In the genomic region with DNA sequence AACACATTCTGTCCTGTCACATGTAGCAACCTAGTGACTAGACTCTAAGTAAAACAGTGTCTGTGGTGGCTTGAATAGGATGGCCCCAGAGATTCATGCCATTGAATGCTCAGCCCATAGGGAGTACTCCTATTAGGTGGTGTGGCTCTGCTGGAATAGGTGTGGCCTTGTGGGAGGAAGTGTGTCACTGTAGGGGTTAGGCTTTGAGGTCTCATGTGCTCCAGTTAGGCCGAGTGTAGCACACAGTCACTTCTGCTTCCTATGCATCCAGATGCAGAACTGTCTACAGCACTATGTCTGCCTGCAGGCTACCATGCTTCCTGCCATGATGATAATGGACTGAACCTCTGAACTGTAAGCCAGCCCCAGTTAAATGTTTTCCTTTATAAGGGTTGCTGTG, we compare ENCODE assay signal across 13 mouse cellular contexts.
"Had no signal": no experiment of that assay in that cellular context is flagged by ENCODE, and none has a peak within 500 bp of the region (broad histone marks: within the 10 kb centered on the region; RNA-seq: fewer than 3 reads in every experiment).

No protein-coding gene starts in this region.

- H3K36me3 ChIP-seq: limb, embryonic 15.5 days; liver, embryonic 13.5 days; lung, embryonic 15.5 days; midbrain, embryonic 13.5 days; neural tube, embryonic 12.5 days had no signal

- H3K4me1 ChIP-seq: liver, embryonic 13.5 days; lung, embryonic 15.5 days; midbrain, embryonic 13.5 days; neural tube, embryonic 12.5 days had no signal

- H3K9me3 ChIP-seq: limb, embryonic 15.5 days; liver, embryonic 13.5 days; lung, embryonic 15.5 days; midbrain, embryonic 13.5 days; neural tube, embryonic 12.5 days had no signal

- H3K27ac ChIP-seq: left cerebral cortex, adult 2 months; limb, embryonic 15.5 days; liver, embryonic 13.5 days; lung, embryonic 15.5 days; macrophage; midbrain, embryonic 13.5 days; neural tube, embryonic 12.5 days had no signal

- ATAC-seq: liver, postnatal 0 days; midbrain, embryonic 13.5 days had no signal

- DNase-seq: kidney, adult 11 months; kidney, postnatal 10 days; liver, embryonic 13.5 days; liver, postnatal 0 days; lung, postnatal 14 days; right cerebral cortex, postnatal 14 days; thymus, postnatal 4 days had no signal

- H3K27me3 ChIP-seq: limb, embryonic 15.5 days; liver, embryonic 13.5 days; lung, embryonic 15.5 days; midbrain, embryonic 13.5 days; neural tube, embryonic 12.5 days had no signal

- H3K4me2 ChIP-seq: limb, embryonic 15.5 days; liver, embryonic 13.5 days; lung, embryonic 15.5 days; midbrain, embryonic 13.5 days; neural tube, embryonic 12.5 days had no signal

- H3K4me3 ChIP-seq: left cerebral cortex, adult 2 months; limb, embryonic 15.5 days; liver, embryonic 13.5 days; lung, embryonic 15.5 days; midbrain, embryonic 13.5 days; neural tube, embryonic 12.5 days had no signal

- H3K9ac ChIP-seq: limb, embryonic 15.5 days; liver, embryonic 13.5 days; liver, postnatal 0 days; lung, embryonic 15.5 days; midbrain, embryonic 13.5 days; neural tube, embryonic 12.5 days had no signal
